12 mouse cellular contexts compared by ENCODE assay signal in genomic region chr5:3480637-3481395, GRCm38 (mm10).
"Had no signal": no experiment of that assay in that cellular context is flagged by ENCODE, and none has a peak within 500 bp of the region (broad histone marks: within the 10 kb centered on the region; RNA-seq: fewer than 3 reads in every experiment).

No protein-coding gene starts in this region.

- H3K9ac ChIP-seq: limb, embryonic 13.5 days; liver, embryonic 14.5 days; midbrain, embryonic 13.5 days; neural tube, embryonic 12.5 days; stomach, embryonic 15.5 days had no signal

- H3K4me2 ChIP-seq: limb, embryonic 13.5 days; midbrain, embryonic 13.5 days; neural tube, embryonic 12.5 days; stomach, embryonic 15.5 days had no signal

- H3K4me3 ChIP-seq: limb, embryonic 13.5 days; midbrain, embryonic 13.5 days; myocyte; neural tube, embryonic 12.5 days; stomach, embryonic 15.5 days had no signal

- H3K27me3 ChIP-seq: limb, embryonic 13.5 days; midbrain, embryonic 13.5 days; neural tube, embryonic 12.5 days; stomach, embryonic 15.5 days had no signal

- H3K36me3 ChIP-seq: midbrain, embryonic 13.5 days; neural tube, embryonic 12.5 days had no signal

- DNase-seq: kidney, postnatal 36 days; left cerebral cortex, postnatal 4 days; lung, adult 18-20 months; right cerebral cortex, postnatal 14 days; thymus, postnatal 36 days had no signal

- H3K4me1 ChIP-seq: limb, embryonic 13.5 days; midbrain, embryonic 13.5 days; neural tube, embryonic 12.5 days; stomach, embryonic 15.5 days had no signal

- H3K27ac ChIP-seq: kidney, postnatal 0 days; limb, embryonic 13.5 days; liver, embryonic 14.5 days; midbrain, embryonic 13.5 days; neural tube, embryonic 12.5 days; stomach, embryonic 15.5 days had no signal

- ATAC-seq: midbrain, embryonic 13.5 days had no signal

- H3K9me3 ChIP-seq: limb, embryonic 13.5 days; midbrain, embryonic 13.5 days; neural tube, embryonic 12.5 days; stomach, embryonic 15.5 days had no signal
